Mouse (Mus musculus) ES-E14 (cell line): Measurements from ENCODE around the gene Eef1g.

Experiments used
- CHD2 ChIP-seq: IDR thresholded peaks from 2 replicates; pipeline ENCODE4 v1.6.1; 2014; ENCODE audit warnings: mild to moderate bottlenecking, low read depth, low read length, inconsistent platforms
- MAFK ChIP-seq: IDR thresholded peaks from 2 replicates; pipeline ENCODE4 v1.6.1; 2014; ENCODE audit warnings: mild to moderate bottlenecking, low read depth, low read length, inconsistent platforms; ENCODE audit not compliant: insufficient read depth
- ZC3H11A ChIP-seq: IDR thresholded peaks from 2 replicates; pipeline ENCODE4 v1.6.1; 2012; ENCODE audit warnings: low read depth, mild to moderate bottlenecking, inconsistent platforms, low read length, borderline replicate concordance

GRCm38 (mm10) chr19:8990432-8991102 lies 23.7 kb downstream of the Eef1g start:
- TF ChIP-seq CHD2 (no peak), ZC3H11A (no peak), MAFK (no peak)
